Mouse (Mus musculus) hindbrain, postnatal 0 days (tissue): ENCODE measurements around the gene Doc2a. TPM values are rescaled to one million over a fixed set of nuclear protein-coding genes. Genes with fewer than 3 reads are reported as not detected.
A peak's percentile ranks its signal among the peaks of the same experiment; 100 is the strongest.
"Not testable (repeated sequence)": the region's sequence is repeated elsewhere in the genome, so short reads cannot be mapped to it uniquely, and the experiment has no call there.

Source experiments
- ATAC-seq: fragments of 200-750 bp; cut with Nextera tagmentation; 2 replicates; pipeline ENCODE4 v1.8.0; 2017; ENCODE audit warnings: mild to moderate bottlenecking, moderate TSS enrichment, moderate library complexity
- DNase-seq: peaks from one replicate; pipeline ENCODE4 v3.0.0-alpha.2; 2015; ENCODE audit warnings: low spot score
- H3K27ac ChIP-seq: fragments of 300-500 bp; sonication (generic); 2 replicates; pipeline ENCODE4 v1.5.1; 2014; ENCODE audit warnings: mild to moderate bottlenecking
- H3K27me3 ChIP-seq: fragments of 300-500 bp; sonication (generic); 2 replicates; pipeline ENCODE4 v1.6.1; 2014; ENCODE audit warnings: low read length, mixed read lengths; ENCODE audit not compliant: insufficient read depth
- H3K36me3 ChIP-seq: fragments of 300-500 bp; sonication (generic); 2 replicates; pipeline ENCODE4 v1.6.1; 2014; ENCODE audit warnings: low read length, mixed read lengths; ENCODE audit not compliant: insufficient read depth
- H3K4me1 ChIP-seq: fragments of 300-500 bp; sonication (generic); 2 replicates; pipeline ENCODE4 v1.6.1; 2014; ENCODE audit warnings: antibody characterized with exemption, low read length, mixed read lengths; ENCODE audit not compliant: insufficient read depth
- H3K4me2 ChIP-seq: fragments of 300-500 bp; sonication (generic); 2 replicates; pipeline ENCODE4 v1.6.1; 2014; ENCODE audit warnings: low read depth, mild to moderate bottlenecking, low read length, moderate library complexity, mixed read lengths
- H3K4me3 ChIP-seq: fragments of 300-500 bp; sonication (generic); 2 replicates; pipeline ENCODE4 v1.5.1; 2014; ENCODE audit warnings: low read length
- H3K9ac ChIP-seq: fragments of 300-500 bp; sonication (generic); replicated peaks from 2 replicates; pipeline ENCODE4 v1.6.1; 2014; ENCODE audit warnings: mild to moderate bottlenecking, low read length, moderate library complexity, mixed read lengths
- H3K9me3 ChIP-seq: fragments of 300-500 bp; sonication (generic); 2 replicates; pipeline ENCODE4 v1.6.1; 2016; ENCODE audit warnings: low read length, mixed read lengths
- CTCF ChIP-seq: IDR thresholded peaks from 2 replicates; pipeline ENCODE4 v1.5.1; 2016; ENCODE audit warnings: antibody characterized with exemption, control low read depth, low read depth
- whole genome bisulfite sequencing: fragments of 180-500 bp; shearing (Covaris S2); extraction: QIAGEN DNeasy Blood & Tissue Kit; methylation state at CpG from one replicate; pipeline ENCODE4 v1.1.7; 2014; 5-methylcytosine and 5-hydroxymethylcytosine counted together
- polyA plus RNA-seq: library from polyadenylated mRNA; unstranded; fragments of >200 nt; fragmentation: Nextera tagmentation; extraction: Ambion mirVana; gene quantifications from 2 replicates; pipeline ENCODE4 v1.2.1, GENCODE M21; 2015
- total RNA-seq: library from RNA; depleted of rRNA; stranded (reverse); fragments of >200 nt; gene quantifications from 2 replicates; pipeline ENCODE4 v1.2.3, GENCODE M21; 2014; rRNA removed

Gene Doc2a
- total and polyA plus RNA-seq, 2 experiments from 2014 or later, result 37.6 to 57.3 TPM

GRCm38 (mm10) chr7:126896912-126897311 lies 49.7 kb downstream of the Doc2a start:
- no peak for TF ChIP-seq CTCF
- no peak for ATAC-seq
- 91% methylated on average over 5 of the region's 5 CpGs for WGBS
- H3K9me3 ChIP-seq, result no peaks in the 10 kb centered on the region
- H3K36me3 ChIP-seq, result no peaks in the 10 kb centered on the region
- H3K9ac ChIP-seq, result peak overlapping the region; percentile 69; the same call in 1 of the 2 replicates
- peak overlapping the region; percentile 71 for H3K4me2 ChIP-seq
- H3K27ac ChIP-seq, result peak overlapping the region; percentile 84; the same call in 1 of the 2 replicates
- DNase-seq, result no peak
- no peak overlapping the region for H3K4me3 ChIP-seq
- peaks cover 9% of the 10 kb centered on the region; the same call in 1 of the 2 replicates for H3K4me1 ChIP-seq
- H3K27me3 ChIP-seq, result no peaks in the 10 kb centered on the region

- no peak; the same call in none of the 2 replicates for ATAC-seq
Observed at GRCm38 (mm10) chr7:126897390-126898101, 50.3 kb downstream of the Doc2a start.

GRCm38 (mm10) chr7:126898102-126898990 lies 51.1 kb downstream of the Doc2a start:
- Histone ChIP-seq H3K4me1 (peaks cover 9% of the 10 kb centered on the region; the same call in 1 of the 2 replicates), H3K36me3 (no peaks in the 10 kb centered on the region), H3K4me2 (peak overlapping the region; percentile 71), H3K9me3 (no peaks in the 10 kb centered on the region), H3K27ac (peak overlapping the region; percentile 84), H3K27me3 (no peaks in the 10 kb centered on the region), H3K4me3 (peak overlapping the region; percentile 48), H3K9ac (peak overlapping the region; percentile 69)
- DNase-seq (peak; percentile 97), ATAC-seq (peak; percentile 97)
- no peak for TF ChIP-seq CTCF
- 12% methylated on average over 37 of the region's 37 CpGs for WGBS

More at GRCm38 (mm10) chr7:126897390-126898101, 50.3 kb downstream of the Doc2a start:
- TF ChIP-seq CTCF, result no peak
- peak overlapping the region; percentile 84 for H3K27ac ChIP-seq
- no peaks in the 10 kb centered on the region for H3K9me3 ChIP-seq
- H3K9ac ChIP-seq, result peak overlapping the region; percentile 69
- peak overlapping the region; percentile 48 for H3K4me3 ChIP-seq
- DNase-seq, result peak; percentile 25
- H3K4me2 ChIP-seq, result peak overlapping the region; percentile 71
- 22% methylated on average over 15 of the region's 16 CpGs for WGBS
- no peaks in the 10 kb centered on the region for H3K27me3 ChIP-seq
- H3K4me1 ChIP-seq, result peaks cover 9% of the 10 kb centered on the region; the same call in 1 of the 2 replicates
- no peaks in the 10 kb centered on the region for H3K36me3 ChIP-seq

GRCm38 (mm10) chr7:126899781-126900180 lies 52.6 kb downstream of the Doc2a start:
- H3K27me3 ChIP-seq, H3K9ac ChIP-seq, H3K27ac ChIP-seq, H3K4me3 ChIP-seq, H3K9me3 ChIP-seq, DNase-seq, H3K4me1 ChIP-seq, ATAC-seq, H3K4me2 ChIP-seq, H3K36me3 ChIP-seq: not testable (repeated sequence)
- WGBS, result 92% methylated on average over 7 of the region's 9 CpGs

Other genes starting within 250 kb of the Doc2a start
Only the 30 nearest of the 31 such genes appear.
- 5.9 and 6.7 TPM in 2 replicates for gene Nupr1, start 216.6 kb upstream of the Doc2a start, total RNA-seq
- gene Nupr1, start 216.6 kb upstream of the Doc2a start, polyA plus RNA-seq, result 19.1 and 19.5 TPM in 2 replicates
- 35.1 and 36.3 TPM in 2 replicates for gene Sgf29, start 198.1 kb upstream of the Doc2a start, total RNA-seq
- 47.0 and 49.9 TPM in 2 replicates for gene Sgf29, start 198.1 kb upstream of the Doc2a start, polyA plus RNA-seq
- 22.1 and 34.8 TPM in 2 replicates for gene Sult1a1, start 171.0 kb upstream of the Doc2a start, total RNA-seq
- gene Sult1a1, start 171.0 kb upstream of the Doc2a start, polyA plus RNA-seq, result 19.4 and 22.4 TPM in 2 replicates
- 67.1 and 122 TPM in 2 replicates for gene Bola2, start 152.0 kb upstream of the Doc2a start, total RNA-seq
- gene Bola2, start 152.0 kb upstream of the Doc2a start, polyA plus RNA-seq, result 164 and 172 TPM in 2 replicates
- 17.0 and 17.6 TPM in 2 replicates for gene Slx1b, start 151.6 kb upstream of the Doc2a start, total RNA-seq
- 8.6 and 9.3 TPM in 2 replicates for gene Slx1b, start 151.6 kb upstream of the Doc2a start, polyA plus RNA-seq
- gene Coro1a, start 139.6 kb upstream of the Doc2a start, total RNA-seq, result 113 and 150 TPM in 2 replicates
- gene Coro1a, start 139.6 kb upstream of the Doc2a start, polyA plus RNA-seq, result 88.1 and 93.7 TPM in 2 replicates
- 109 and 132 TPM in 2 replicates for gene Mapk3, start 87.8 kb upstream of the Doc2a start, total RNA-seq
- gene Mapk3, start 87.8 kb upstream of the Doc2a start, polyA plus RNA-seq, result 99.9 and 107 TPM in 2 replicates
- 0.43 and 3.4 TPM in 2 replicates for gene Gdpd3, start 81.1 kb upstream of the Doc2a start, total RNA-seq
- 0.92 and 0.99 TPM in 2 replicates for gene Gdpd3, start 81.1 kb upstream of the Doc2a start, polyA plus RNA-seq
- 163 and 240 TPM in 2 replicates for gene Ypel3, start 70.5 kb upstream of the Doc2a start, total RNA-seq
- gene Ypel3, start 70.5 kb upstream of the Doc2a start, polyA plus RNA-seq, result 239 and 242 TPM in 2 replicates
- 0.16 and 2.1 TPM in 2 replicates for gene Tbx6, start 65.9 kb upstream of the Doc2a start, total RNA-seq
- 0.26 and 0.29 TPM in 2 replicates for gene Tbx6, start 65.9 kb upstream of the Doc2a start, polyA plus RNA-seq
- gene Ppp4c, start 54.9 kb upstream of the Doc2a start, total RNA-seq, result 126 and 199 TPM in 2 replicates
- 142 and 143 TPM in 2 replicates for gene Ppp4c, start 54.9 kb upstream of the Doc2a start, polyA plus RNA-seq
- gene Fam57b, start 49.7 kb upstream of the Doc2a start, total RNA-seq, result 40.1 and 44.8 TPM in 2 replicates
- 40.7 and 44.3 TPM in 2 replicates for gene Fam57b, start 49.7 kb upstream of the Doc2a start, polyA plus RNA-seq
- gene 4930451I11Rik, start 15.8 kb upstream of the Doc2a start, total RNA-seq, result not detected in 2 replicates
- gene 4930451I11Rik, start 15.8 kb upstream of the Doc2a start, polyA plus RNA-seq, result 0.54 TPM in 1 of 2 replicates, not detected in the other
- 4.3 and 9.4 TPM in 2 replicates for gene Hirip3, start 14.6 kb downstream of the Doc2a start, total RNA-seq
- gene Hirip3, start 14.6 kb downstream of the Doc2a start, polyA plus RNA-seq, result 20.6 and 21.1 TPM in 2 replicates
- gene Ino80e, start 15.0 kb downstream of the Doc2a start, total RNA-seq, result 61.0 and 66.9 TPM in 2 replicates
- 85.2 and 85.5 TPM in 2 replicates for gene Ino80e, start 15.0 kb downstream of the Doc2a start, polyA plus RNA-seq
- gene Taok2, start 37.3 kb downstream of the Doc2a start, total RNA-seq, result 140 and 143 TPM in 2 replicates
- 41.0 and 43.7 TPM in 2 replicates for gene Taok2, start 37.3 kb downstream of the Doc2a start, polyA plus RNA-seq
- 45.9 and 47.0 TPM in 2 replicates for gene Tmem219, start 75.5 kb downstream of the Doc2a start, total RNA-seq
- gene Tmem219, start 75.5 kb downstream of the Doc2a start, polyA plus RNA-seq, result 35.1 and 39.1 TPM in 2 replicates
- gene Kctd13, start 81.5 kb downstream of the Doc2a start, total RNA-seq, result 113 and 128 TPM in 2 replicates
- 124 and 129 TPM in 2 replicates for gene Kctd13, start 81.5 kb downstream of the Doc2a start, polyA plus RNA-seq
- 35.7 and 58.1 TPM in 2 replicates for gene Asphd1, start 102.2 kb downstream of the Doc2a start, total RNA-seq
- gene Asphd1, start 102.2 kb downstream of the Doc2a start, polyA plus RNA-seq, result 15.9 and 16.0 TPM in 2 replicates
- 253 and 282 TPM in 2 replicates for gene Sez6l2, start 103.1 kb downstream of the Doc2a start, total RNA-seq
- 58.8 and 66.5 TPM in 2 replicates for gene Sez6l2, start 103.1 kb downstream of the Doc2a start, polyA plus RNA-seq
- gene Cdipt, start 128.5 kb downstream of the Doc2a start, total RNA-seq, result 203 and 240 TPM in 2 replicates
- gene Cdipt, start 128.5 kb downstream of the Doc2a start, polyA plus RNA-seq, result 146 and 150 TPM in 2 replicates
- gene Cdiptos, start 128.7 kb downstream of the Doc2a start, total RNA-seq, result 0.31 TPM in 1 of 2 replicates, not detected in the other
- gene Cdiptos, start 128.7 kb downstream of the Doc2a start, polyA plus RNA-seq, result 0.95 and 1.4 TPM in 2 replicates
- gene Mvp, start 167.2 kb downstream of the Doc2a start, total RNA-seq, result 6.5 and 6.9 TPM in 2 replicates
- 5.5 and 5.8 TPM in 2 replicates for gene Mvp, start 167.2 kb downstream of the Doc2a start, polyA plus RNA-seq
- gene Pagr1b, start 169.1 kb downstream of the Doc2a start, total RNA-seq, result 1.2 TPM in 1 of 2 replicates, not detected in the other
- gene Pagr1b, start 169.1 kb downstream of the Doc2a start, polyA plus RNA-seq, result 0.49 and 1.5 TPM in 2 replicates
- 11.1 and 30.3 TPM in 2 replicates for gene Pagr1a, start 169.9 kb downstream of the Doc2a start, total RNA-seq
- gene Pagr1a, start 169.9 kb downstream of the Doc2a start, polyA plus RNA-seq, result 31.2 and 48.6 TPM in 2 replicates
- gene Gm42742, start 173.7 kb downstream of the Doc2a start, total RNA-seq, result 7.1 and 40.2 TPM in 2 replicates
- 47.7 and 60.2 TPM in 2 replicates for gene Gm42742, start 173.7 kb downstream of the Doc2a start, polyA plus RNA-seq
- gene Prrt2, start 173.8 kb downstream of the Doc2a start, total RNA-seq, result 138 and 144 TPM in 2 replicates
- 79.0 and 99.9 TPM in 2 replicates for gene Prrt2, start 173.8 kb downstream of the Doc2a start, polyA plus RNA-seq
- gene Maz, start 179.6 kb downstream of the Doc2a start, total RNA-seq, result 222 and 237 TPM in 2 replicates
- 69.3 and 70.5 TPM in 2 replicates for gene Maz, start 179.6 kb downstream of the Doc2a start, polyA plus RNA-seq
- 8.1 and 9.1 TPM in 2 replicates for gene Kif22, start 195.1 kb downstream of the Doc2a start, total RNA-seq
- 24.5 and 29.3 TPM in 2 replicates for gene Kif22, start 195.1 kb downstream of the Doc2a start, polyA plus RNA-seq
- gene Zg16, start 239.9 kb downstream of the Doc2a start, total RNA-seq, result not detected in 2 replicates
- gene Zg16, start 239.9 kb downstream of the Doc2a start, polyA plus RNA-seq, result not detected in 2 replicates